Mouse (Mus musculus) olfactory bulb, adult 2 months (tissue): ENCODE data around the gene H1foo.

Experiments used
- CTCF ChIP-seq: fragments of 200-500 bp; IDR thresholded peaks from 2 replicates; pipeline ENCODE4 v1.5.1; 2012; ENCODE audit warnings: low read depth, mild to moderate bottlenecking, low read length, moderate library complexity; ENCODE audit not compliant: insufficient read depth
- POLR2A ChIP-seq: fragments of 200-500 bp; IDR thresholded peaks from 2 replicates; pipeline ENCODE4 v1.6.1; 2012; ENCODE audit warnings: mild to moderate bottlenecking, low read depth, low read length, moderate library complexity; ENCODE audit not compliant: insufficient read depth

DNA sequence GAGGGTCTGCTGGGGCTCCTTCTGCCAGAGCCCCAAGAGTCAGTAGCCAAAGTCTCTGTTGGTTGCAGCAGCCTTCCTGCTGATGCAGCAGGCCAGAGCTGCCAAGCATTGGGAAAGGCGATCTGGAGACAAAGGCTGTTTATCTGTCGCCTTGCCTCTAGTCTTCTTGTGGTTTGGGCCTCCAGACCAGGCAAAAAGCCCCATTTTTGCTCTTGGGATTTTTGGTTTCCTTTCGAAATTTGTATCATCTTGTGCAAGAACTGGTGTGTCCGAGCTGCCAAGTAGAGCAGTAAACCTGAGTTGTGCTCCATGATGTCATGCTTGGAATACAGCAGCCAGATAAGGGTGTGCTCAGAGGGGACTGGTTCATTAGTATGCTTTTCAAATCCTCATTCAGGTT lies 47.6 kb upstream of the H1foo start:
- TF ChIP-seq POLR2A = no peak
- no peak for TF ChIP-seq CTCF
